Mouse (Mus musculus) liver, postnatal 0 days (tissue): ENCODE results near the gene Chd2. TPM values are rescaled to one million over a fixed set of nuclear protein-coding genes. Genes with fewer than 3 reads are reported as not detected.
A peak's percentile ranks its signal among the peaks of the same experiment; 100 is the strongest.

Experiments used
- ATAC-seq: fragments of 200-750 bp; cut with Nextera tagmentation; 2 replicates; pipeline ENCODE4 v1.8.0; 2017; ENCODE audit warnings: mild to moderate bottlenecking, moderate library complexity
- DNase-seq: peaks from one replicate; pipeline ENCODE4 v3.0.0-alpha.2; 2016
- H3K27ac ChIP-seq: fragments of 300-500 bp; sonication (generic); 2 replicates; pipeline ENCODE4 v1.5.1; 2014; ENCODE audit warnings: antibody characterized with exemption, moderate library complexity, mild to moderate bottlenecking, low read depth
- H3K27me3 ChIP-seq: fragments of 300-500 bp; sonication (generic); 2 replicates; pipeline ENCODE4 v1.6.1; 2014; ENCODE audit warnings: low read length, control low read depth, mixed read lengths; ENCODE audit not compliant: insufficient read depth
- H3K36me3 ChIP-seq: fragments of 300-500 bp; sonication (generic); replicated peaks from 2 replicates; pipeline ENCODE4 v1.6.1; 2014; ENCODE audit warnings: mild to moderate bottlenecking, control low read depth, low read length, moderate library complexity, mixed read lengths; ENCODE audit not compliant: insufficient read depth
- H3K4me1 ChIP-seq: fragments of 300-500 bp; sonication (generic); 2 replicates; pipeline ENCODE4 v1.6.1; 2014; ENCODE audit warnings: antibody characterized with exemption, mild to moderate bottlenecking, control low read depth; ENCODE audit not compliant: insufficient read depth
- H3K4me2 ChIP-seq: fragments of 300-500 bp; sonication (generic); 2 replicates; pipeline ENCODE4 v1.6.1; 2014; ENCODE audit warnings: low read depth, mild to moderate bottlenecking, low read length, moderate library complexity, mixed read lengths
- H3K4me3 ChIP-seq: fragments of 300-500 bp; sonication (generic); 2 replicates; pipeline ENCODE4 v1.5.1; 2014; ENCODE audit warnings: low read depth, low read length
- H3K9ac ChIP-seq: fragments of 300-500 bp; sonication (generic); replicated peaks from 2 replicates; pipeline ENCODE4 v1.6.1; 2014; ENCODE audit warnings: mild to moderate bottlenecking, moderate library complexity
- H3K9me3 ChIP-seq: fragments of 300-500 bp; sonication (generic); 2 replicates; pipeline ENCODE4 v1.6.1; 2016; ENCODE audit warnings: mild to moderate bottlenecking, control low read depth, low read length, mixed read lengths
- CTCF ChIP-seq: sonication (generic); IDR thresholded peaks from 2 replicates; pipeline ENCODE4 v1.5.1; 2016; ENCODE audit warnings: antibody characterized with exemption, low read depth
- EP300 ChIP-seq: IDR thresholded peaks from 2 replicates; pipeline ENCODE4 v1.6.1; 2016; ENCODE audit warnings: antibody characterized with exemption, low read depth, mild to moderate bottlenecking
- WGBS: fragments of 180-500 bp; shearing (Covaris S2); extraction: QIAGEN DNeasy Blood & Tissue Kit; methylation state at CpG from one replicate; pipeline ENCODE4 v1.1.7; 2014; ENCODE audit not compliant: insufficient replicate concordance; 5-methylcytosine and 5-hydroxymethylcytosine counted together
- polyA plus RNA-seq: library from polyadenylated mRNA; unstranded; fragments of >200 nt; fragmentation: Nextera tagmentation; extraction: Ambion mirVana; gene quantifications from 2 replicates; pipeline ENCODE4 v1.2.1, GENCODE M21; 2015

Chd2 gene
- 14.1 and 17.2 TPM in 2 replicates for polyA plus RNA-seq

- Histone ChIP-seq H3K9me3 (no peaks in the 10 kb centered on the region), H3K4me3 (peak within 1 kb of the TSS; percentile 78), H3K36me3 (peaks cover 23% of the 10 kb centered on the region), H3K9ac (peak within 1 kb of the TSS; percentile 93), H3K4me1 (peaks cover 3% of the 10 kb centered on the region; the same call in 1 of the 2 replicates), H3K27ac (peak within 1 kb of the TSS; percentile 100), H3K27me3 (no peaks in the 10 kb centered on the region), H3K4me2 (peak within 1 kb of the TSS; percentile 63)
- 1% methylated on average over 15 of the region's 15 CpGs for WGBS
- DNase-seq: peak; percentile 78
- ATAC-seq: peak; percentile 43
- TF ChIP-seq CTCF (no peak), EP300 (no peak; the same call in 1 of the 2 replicates)
Observed at GRCm38 (mm10) chr7:73541412-73542130, at the start of gene Chd2. Gene Chd2 (minus strand): TSS chr7:73541830.

GRCm38 (mm10) chr7:73590757-73591156, 49.1 kb upstream of the Chd2 start:
- ATAC-seq (no peak), DNase-seq (no peak)
- Histone ChIP-seq H3K4me1 (peaks cover 14% of the 10 kb centered on the region), H3K4me2 (no peak overlapping the region), H3K36me3 (no peaks in the 10 kb centered on the region), H3K27me3 (no peaks in the 10 kb centered on the region), H3K27ac (no peak overlapping the region), H3K9ac (no peak overlapping the region), H3K4me3 (no peak overlapping the region), H3K9me3 (no peaks in the 10 kb centered on the region)
- no peak for TF ChIP-seq CTCF
- TF ChIP-seq EP300: no peak
- 78% methylated on average over 5 of the region's 5 CpGs for WGBS

- peak overlapping the region; percentile 50; the same call in 1 of the 2 replicates for H3K9ac ChIP-seq
- DNase-seq (peak; percentile 42), ATAC-seq (peak; percentile 74)
- H3K9me3 ChIP-seq: no peaks in the 10 kb centered on the region
- peaks cover 22% of the 10 kb centered on the region for H3K4me1 ChIP-seq
- TF ChIP-seq EP300: no peak
- TF ChIP-seq CTCF: no peak
- H3K27ac ChIP-seq: peak overlapping the region; percentile 98
- WGBS: 47% methylated on average over 14 of the region's 14 CpGs
- H3K27me3 ChIP-seq: no peaks in the 10 kb centered on the region
- no peaks in the 10 kb centered on the region for H3K36me3 ChIP-seq
- peak overlapping the region; percentile 39 for H3K4me2 ChIP-seq
- no peak overlapping the region for H3K4me3 ChIP-seq
Observed at GRCm38 (mm10) chr7:73589208-73589771, 47.7 kb upstream of the Chd2 start.

GRCm38 (mm10) chr7:73588351-73588906, 46.8 kb upstream of the Chd2 start:
- H3K4me1 ChIP-seq: peaks cover 24% of the 10 kb centered on the region
- H3K9me3 ChIP-seq: no peaks in the 10 kb centered on the region
- no peak overlapping the region for H3K4me3 ChIP-seq
- H3K9ac ChIP-seq: no peak overlapping the region
- H3K36me3 ChIP-seq: no peaks in the 10 kb centered on the region
- ATAC-seq (peak; percentile 93), DNase-seq (no peak)
- TF ChIP-seq EP300 (peak; percentile 90), CTCF (no peak)
- 51% methylated on average over 8 of the region's 8 CpGs for WGBS
- H3K27ac ChIP-seq: peak overlapping the region; percentile 98
- no peak overlapping the region for H3K4me2 ChIP-seq
- H3K27me3 ChIP-seq: no peaks in the 10 kb centered on the region

GRCm38 (mm10) chr7:73586717-73587116, 45.1 kb upstream of the Chd2 start:
- Histone ChIP-seq H3K4me2 (no peak overlapping the region), H3K4me3 (no peak overlapping the region), H3K9ac (no peak overlapping the region), H3K27me3 (no peaks in the 10 kb centered on the region), H3K27ac (no peak overlapping the region), H3K4me1 (peaks cover 25% of the 10 kb centered on the region), H3K36me3 (no peaks in the 10 kb centered on the region), H3K9me3 (no peaks in the 10 kb centered on the region)
- WGBS: 86% methylated on average over 6 of the region's 6 CpGs
- ATAC-seq (no peak), DNase-seq (no peak)
- TF ChIP-seq EP300: no peak
- TF ChIP-seq CTCF: no peak

GRCm38 (mm10) chr7:73586206-73586605, 44.6 kb upstream of the Chd2 start:
- H3K9ac ChIP-seq: no peak overlapping the region
- H3K27ac ChIP-seq: no peak overlapping the region
- no peaks in the 10 kb centered on the region for H3K9me3 ChIP-seq
- H3K4me3 ChIP-seq: no peak overlapping the region
- TF ChIP-seq CTCF (no peak), EP300 (no peak)
- DNase-seq: no peak
- H3K27me3 ChIP-seq: no peaks in the 10 kb centered on the region
- H3K36me3 ChIP-seq: no peaks in the 10 kb centered on the region
- 79% methylated on average over 11 of the region's 11 CpGs for WGBS
- no peak overlapping the region for H3K4me2 ChIP-seq
- no peak for ATAC-seq
- peaks cover 25% of the 10 kb centered on the region for H3K4me1 ChIP-seq
